Mouse (Mus musculus) ovary, postnatal 14 days (tissue): ENCODE results near the gene Odc1.

Source experiments
- DNase-seq: peaks from one replicate; pipeline ENCODE4 v3.0.0; 2022; ENCODE audit warnings: low spot score

Gene Odc1

DNA sequence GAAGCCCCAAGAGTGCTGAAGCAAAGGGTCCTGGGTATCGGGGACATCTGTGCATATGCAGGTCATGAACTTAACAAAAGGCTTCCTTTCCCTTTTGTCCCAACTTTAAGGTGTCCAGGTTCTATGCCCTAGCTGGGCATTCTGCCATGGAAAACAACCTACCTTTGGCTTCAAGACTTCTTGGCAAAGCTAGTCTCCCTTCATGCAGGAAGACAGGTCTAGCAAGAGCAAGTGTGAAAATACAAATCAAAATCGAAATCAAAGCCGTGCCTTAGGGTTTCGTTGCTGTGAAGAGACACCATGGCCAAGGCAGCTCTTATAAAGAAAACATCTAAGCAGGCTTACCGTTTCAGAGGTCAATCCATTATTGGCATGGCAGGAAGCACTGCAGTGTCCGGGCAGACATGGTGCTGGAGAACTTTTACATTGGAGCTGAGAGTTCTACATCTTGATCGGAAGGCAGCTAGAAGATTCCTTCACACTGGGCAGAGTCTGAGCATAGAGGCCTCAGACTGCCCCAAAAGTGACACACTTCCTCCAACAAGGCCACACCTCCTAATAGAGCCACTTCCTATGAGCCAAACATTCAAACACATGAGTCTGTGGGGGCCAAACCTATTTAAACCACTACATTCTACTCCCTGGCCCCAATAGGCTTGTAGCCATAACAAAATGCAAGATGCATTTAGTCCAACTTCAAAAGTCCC is 44.5 kb downstream of the Odc1 start:
- no peak for DNase-seq

DNA sequence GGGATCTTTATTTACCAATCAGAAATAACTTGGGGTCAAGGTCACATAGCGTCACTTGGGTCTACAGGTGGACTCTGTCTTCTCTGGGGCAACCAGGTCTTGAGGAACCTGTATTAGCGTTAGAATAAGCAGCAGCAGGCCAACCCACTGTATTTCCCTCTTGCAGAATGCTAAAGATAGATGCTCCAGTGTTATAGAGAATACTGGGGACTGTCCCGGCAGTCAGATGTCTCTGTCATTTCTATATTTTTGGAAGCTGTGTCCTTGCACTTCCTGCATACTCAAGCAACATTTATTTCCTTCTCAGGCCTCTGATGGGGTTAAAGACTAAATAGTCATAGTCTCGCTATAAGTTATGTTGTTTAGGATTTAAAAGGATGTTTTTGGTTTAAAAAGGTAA is 46.7 kb downstream of the Odc1 start:
- no peak for DNase-seq

DNA sequence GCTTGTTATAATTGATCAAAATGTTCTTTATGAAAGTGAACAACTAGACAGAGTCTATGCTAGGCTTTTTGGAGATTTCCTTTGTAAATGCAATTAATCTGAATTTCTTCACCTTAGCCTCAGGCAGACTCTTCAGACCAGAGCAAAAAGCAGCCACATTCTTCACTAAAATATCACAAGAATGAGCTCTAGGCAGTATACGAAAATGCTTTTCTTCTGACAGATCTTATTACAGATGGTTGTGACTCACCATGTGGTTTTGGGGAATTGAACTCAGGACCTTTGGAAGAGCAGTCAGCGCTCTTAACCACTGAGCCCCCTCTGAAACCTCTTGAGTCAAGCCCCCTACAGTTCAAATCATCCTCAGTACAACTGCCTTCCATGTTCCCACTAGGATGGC is 49.4 kb downstream of the Odc1 start:
- no peak for DNase-seq

DNA sequence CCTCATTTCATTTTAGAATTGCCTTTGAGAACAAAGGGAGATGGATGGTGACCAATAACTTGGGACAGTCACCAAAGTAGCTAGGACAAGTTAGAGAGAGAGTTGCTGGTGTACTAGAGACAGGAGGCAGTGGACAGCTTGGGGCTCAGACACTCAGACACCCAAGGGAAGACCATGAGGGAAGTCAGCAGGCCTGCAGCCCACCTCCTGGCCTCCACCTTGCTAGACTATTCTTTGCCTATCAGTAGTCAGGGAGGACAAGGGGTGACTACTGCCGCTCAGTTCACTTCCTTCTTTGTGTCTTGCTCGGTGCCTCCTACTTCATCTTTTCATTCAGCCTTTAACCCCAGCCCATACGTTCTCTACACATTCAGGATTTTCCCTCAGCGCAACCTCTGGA is 50.1 kb downstream of the Odc1 start:
- no peak for DNase-seq

DNA sequence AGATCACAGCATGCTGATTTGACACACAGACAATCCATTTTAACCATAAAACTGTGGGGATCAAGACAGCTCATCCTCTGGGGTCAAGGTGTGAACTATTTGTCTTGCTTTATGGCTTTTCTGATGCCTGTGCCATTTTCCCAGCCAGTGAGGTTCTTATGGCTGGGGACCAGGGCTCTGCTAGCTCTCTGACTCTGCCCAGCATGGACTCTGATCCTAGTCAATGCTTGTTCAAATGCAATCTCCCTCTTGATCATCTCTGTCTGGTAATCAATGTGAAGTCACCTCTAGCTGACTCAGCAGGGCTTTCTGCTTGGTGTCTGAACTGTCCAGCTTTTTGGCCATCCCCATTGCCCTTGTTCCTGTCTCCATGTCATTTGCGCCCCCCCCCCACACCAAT is 50.6 kb downstream of the Odc1 start:
- no peak for DNase-seq
